Mouse (Mus musculus) telencephalon, adult 2 months (tissue): ENCODE data around the gene Rbms3.
A peak's percentile ranks its signal among the peaks of the same experiment; 100 is the strongest.

Source experiments
- DNase-seq: peaks from one replicate; pipeline ENCODE4 v3.0.0-alpha.2; 2011; ENCODE audit warnings: low read depth, low spot score

Rbms3 gene

DNA sequence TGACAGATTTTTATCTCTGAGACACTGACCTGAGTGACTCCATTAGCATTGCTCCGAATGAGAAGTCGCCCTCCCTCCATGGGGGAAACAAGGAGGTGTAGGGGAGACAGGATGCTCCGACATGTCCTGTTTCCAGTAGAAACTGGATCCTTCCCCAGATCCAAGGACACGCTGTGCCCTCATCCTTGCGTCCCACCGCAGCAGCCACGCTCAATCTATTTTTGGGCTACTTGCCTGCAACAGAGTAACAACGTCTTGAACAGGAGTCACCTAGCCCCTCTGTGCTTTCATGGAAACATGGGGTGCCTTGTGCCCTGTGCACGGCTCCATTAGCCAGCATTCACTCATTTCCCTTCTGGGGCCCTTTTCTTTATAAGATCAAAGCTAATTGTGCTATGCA lies at the start of gene Rbms3:
Gene Rbms3 (minus strand): TSS at position 143 of the 400 bp plus-strand sequence.
- DNase-seq = no peak

GRCm38 (mm10) chr9:117673311-117673710 lies 43.6 kb upstream of the Rbms3 start:
- no peak for DNase-seq

GRCm38 (mm10) chr9:117654626-117655025 lies 24.9 kb upstream of the Rbms3 start:
- no peak for DNase-seq

DNA sequence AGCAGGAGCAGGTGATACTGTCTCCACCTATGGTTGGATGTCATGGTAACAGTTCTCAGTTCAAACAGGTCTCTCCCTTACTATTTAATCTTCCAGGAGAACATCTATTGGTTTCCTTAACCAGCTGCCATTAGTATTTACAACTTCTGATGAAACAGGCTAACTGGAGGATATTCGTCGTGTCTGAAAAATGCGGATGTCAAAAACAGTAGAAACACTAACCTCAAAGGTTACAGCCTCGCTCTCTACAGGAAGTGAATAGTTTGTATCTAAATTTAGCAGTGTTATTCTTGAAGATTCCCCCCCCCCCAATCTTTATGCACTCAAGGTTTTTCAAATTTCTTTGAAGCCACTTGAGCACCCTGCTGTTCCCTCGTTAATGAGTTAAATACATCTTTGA lies 23.9 kb upstream of the Rbms3 start:
- no peak for DNase-seq

- no peak for DNase-seq
Measured at GRCm38 (mm10) chr9:117646131-117646530, 16.4 kb upstream of the Rbms3 start.

- DNase-seq = no peak
Measured at GRCm38 (mm10) chr9:117641090-117641782, 11.5 kb upstream of the Rbms3 start.

GRCm38 (mm10) chr9:117638623-117639185 lies 9.0 kb upstream of the Rbms3 start:
- no peak for DNase-seq

DNA sequence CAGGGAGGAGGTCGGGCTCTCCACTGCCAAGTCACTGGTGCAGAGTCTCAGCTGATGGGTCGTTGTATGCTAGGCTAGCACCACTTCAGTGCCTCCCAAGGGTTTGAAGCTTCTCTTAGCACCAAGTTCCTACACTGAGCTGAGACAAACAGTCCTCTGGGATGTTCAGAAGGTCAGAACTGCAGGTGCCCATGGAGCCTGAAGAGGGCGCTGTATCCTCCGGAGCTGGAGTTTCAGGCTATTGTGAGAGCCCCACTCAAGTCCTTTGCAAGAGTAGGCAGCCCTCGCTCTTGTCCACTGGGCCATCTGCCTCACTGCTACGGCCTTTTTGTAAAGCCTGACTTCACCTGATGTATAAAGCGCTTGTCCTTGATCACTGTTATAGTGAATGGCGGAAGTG lies 6.8 kb upstream of the Rbms3 start:
- no peak for DNase-seq

DNA sequence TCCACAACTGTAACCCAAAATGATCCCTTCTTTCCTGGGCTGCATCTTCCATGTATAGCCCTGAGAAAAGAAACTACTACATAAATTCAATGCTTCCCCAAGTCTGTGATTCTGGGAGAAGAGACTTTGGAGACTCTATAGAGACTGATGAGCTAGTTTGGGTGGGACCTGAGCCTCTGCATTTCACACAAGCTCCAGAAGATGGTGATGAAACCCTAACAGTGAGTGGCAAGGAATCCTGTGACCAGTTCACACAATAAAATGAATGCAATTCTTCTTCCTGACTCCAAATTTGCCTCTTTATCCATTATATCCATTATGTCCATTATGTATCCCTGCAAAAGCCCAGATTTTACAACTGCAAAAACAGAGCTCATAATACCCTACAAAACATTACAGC lies 2.5 kb downstream of the Rbms3 start:
- no peak for DNase-seq

DNA sequence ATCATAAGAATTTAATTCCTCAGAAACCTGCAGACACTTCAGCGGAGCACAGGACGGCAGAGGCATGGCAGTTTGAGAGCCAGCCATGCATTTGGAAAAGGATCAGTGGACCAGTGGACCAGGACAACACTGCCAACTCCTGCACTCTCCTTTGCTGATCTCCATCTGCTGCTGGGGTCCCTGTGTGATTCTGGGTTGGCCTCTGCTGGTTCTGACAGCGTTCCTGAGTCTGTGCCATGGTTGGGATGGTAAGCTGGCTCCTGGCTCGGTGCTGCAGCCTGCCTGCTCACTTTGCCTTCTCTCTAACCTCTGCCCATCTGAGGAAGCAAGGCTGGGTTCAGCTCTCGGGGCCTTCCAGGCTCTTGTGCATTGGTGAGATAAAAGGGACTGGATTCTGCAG lies 28.9 kb downstream of the Rbms3 start:
- DNase-seq = no peak

GRCm38 (mm10) chr9:117599341-117599740 lies 30.4 kb downstream of the Rbms3 start:
- DNase-seq = no peak

- no peak for DNase-seq
Measured at GRCm38 (mm10) chr9:117596162-117596561, 33.6 kb downstream of the Rbms3 start.

DNA sequence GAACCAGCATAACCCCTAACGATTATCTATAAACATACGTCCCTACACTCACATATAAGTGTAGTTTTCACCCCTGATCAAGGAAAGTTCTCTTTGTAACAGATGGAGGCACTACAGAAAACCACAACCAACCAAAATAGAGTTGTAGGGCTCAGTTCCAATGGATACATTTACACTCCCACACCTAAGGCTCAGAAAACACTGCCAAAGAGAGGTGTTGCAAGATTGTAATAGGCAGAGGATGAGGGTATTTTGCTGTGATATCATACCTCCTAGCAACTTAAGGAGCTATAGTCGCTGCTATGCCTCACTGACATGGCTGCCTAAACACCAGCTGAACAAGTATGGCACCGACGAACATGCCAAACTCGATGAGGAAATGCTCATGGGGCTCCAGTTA lies 44.4 kb downstream of the Rbms3 start:
- peak; percentile 12 for DNase-seq

- DNase-seq = peak; percentile 11
Measured at GRCm38 (mm10) chr9:117583638-117584037, 46.1 kb downstream of the Rbms3 start.

DNA sequence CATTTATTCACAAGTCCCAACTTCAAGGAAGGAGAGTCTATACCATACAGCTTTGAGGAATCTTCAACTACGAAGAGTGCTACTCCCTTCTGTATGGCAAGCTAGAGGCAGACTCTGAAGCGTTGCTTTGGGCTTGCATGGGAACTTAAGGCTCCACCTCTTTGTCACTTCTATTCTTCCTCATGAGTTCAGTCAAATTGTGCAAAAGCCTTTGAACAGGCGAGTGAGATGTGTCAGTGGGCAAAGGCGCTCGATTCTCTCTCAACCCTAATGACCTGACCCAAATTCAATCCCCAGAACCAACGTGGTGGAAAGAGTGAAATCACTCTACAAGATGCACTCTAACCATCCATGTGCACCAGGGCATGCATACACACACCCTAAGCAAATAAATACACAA lies 47.1 kb downstream of the Rbms3 start:
- no peak for DNase-seq

DNA sequence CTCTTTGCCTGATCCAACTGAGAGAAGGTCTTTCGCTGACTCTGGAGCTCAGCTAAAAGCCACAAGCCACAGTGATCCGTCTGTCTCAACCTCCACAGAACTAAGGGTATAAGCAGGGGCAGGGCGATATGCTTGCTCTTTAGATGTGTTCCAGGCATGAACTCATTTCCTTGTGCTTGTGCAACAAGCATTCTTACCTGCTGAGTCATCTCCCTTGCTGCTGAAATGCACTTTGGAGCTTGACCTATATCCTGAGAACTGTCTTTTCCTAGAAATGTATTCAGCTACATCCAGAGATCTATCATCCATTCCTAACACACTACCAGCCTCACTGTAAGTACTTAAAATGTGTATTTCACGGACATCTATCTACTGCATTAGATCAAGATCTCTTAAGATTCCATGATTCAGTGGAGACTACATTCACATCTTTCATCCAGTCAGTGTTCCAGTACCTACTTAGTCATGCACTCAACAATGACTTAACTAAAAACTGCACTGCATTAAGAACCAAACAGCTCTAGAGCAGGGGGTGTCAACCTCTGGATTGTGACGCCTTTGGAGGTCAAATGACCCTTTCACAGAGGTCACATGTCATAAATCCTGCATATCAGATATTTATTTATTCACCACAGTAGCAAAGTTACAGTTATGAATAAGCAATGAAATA lies 58.4 kb downstream of the Rbms3 start:
- DNase-seq = no peak

GRCm38 (mm10) chr9:117570240-117570821 lies 59.4 kb downstream of the Rbms3 start:
- DNase-seq = no peak

- DNase-seq = no peak
Measured at GRCm38 (mm10) chr9:117566293-117566692, 63.4 kb downstream of the Rbms3 start.

GRCm38 (mm10) chr9:117558562-117558961 lies 71.2 kb downstream of the Rbms3 start:
- DNase-seq = no peak

GRCm38 (mm10) chr9:117554356-117554755 lies 75.4 kb downstream of the Rbms3 start:
- DNase-seq = no peak

GRCm38 (mm10) chr9:117529281-117529680 lies 100.4 kb downstream of the Rbms3 start:
- DNase-seq = no peak

DNA sequence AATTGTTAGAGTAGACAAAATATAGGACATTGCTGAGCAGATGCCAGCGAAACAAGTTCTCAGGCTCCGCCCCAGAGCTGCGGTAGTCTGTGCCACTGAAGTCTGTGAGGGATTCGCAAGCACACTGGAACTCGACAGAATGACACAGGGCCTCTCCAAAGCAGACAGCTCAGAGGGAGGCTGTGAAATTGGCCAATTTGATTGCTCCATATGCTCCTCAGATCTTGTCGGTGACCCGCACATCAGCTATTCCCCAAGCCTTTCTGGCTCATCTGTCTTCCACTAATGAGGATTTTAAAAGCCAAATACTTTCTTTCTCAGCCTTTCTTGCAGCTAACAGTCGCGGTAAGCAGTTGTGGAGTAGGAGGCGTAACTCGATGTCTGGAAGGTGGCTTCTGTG lies 120.8 kb downstream of the Rbms3 start:
- DNase-seq = no peak

DNA sequence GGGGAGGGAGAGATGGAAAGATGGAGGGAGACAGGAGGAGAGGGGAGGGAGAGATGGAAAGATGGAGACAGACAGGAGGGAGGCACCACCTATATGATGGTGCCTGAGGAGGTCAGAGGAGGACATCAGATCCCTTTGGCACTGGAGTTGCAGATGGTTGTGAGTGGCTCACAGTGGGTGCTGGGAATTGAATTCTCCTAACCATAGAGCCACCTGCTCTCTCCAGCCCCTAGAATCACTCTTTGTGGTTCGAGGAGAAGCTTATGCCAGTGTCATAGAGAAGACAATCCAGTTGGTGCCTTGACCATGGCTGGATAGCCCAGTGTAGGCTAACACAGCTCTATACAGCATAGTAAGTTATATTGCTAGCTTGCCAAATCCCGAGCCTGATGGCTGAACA lies 137.8 kb downstream of the Rbms3 start:
- DNase-seq = no peak
